Mouse (Mus musculus): ENCODE data around the gene Vmn2r-ps130. TPM values are rescaled to one million over a fixed set of nuclear protein-coding genes. Genes with fewer than 3 reads are reported as not detected.
"Not testable (repeated sequence)": the region's sequence is repeated elsewhere in the genome, so short reads cannot be mapped to it uniquely, and the experiment has no call there.

Vmn2r-ps130 gene
- polyA plus RNA-seq (2015; fragmentation: Nextera tagmentation; extraction: Ambion mirVana), result not detected in 2 replicates

- not testable (repeated sequence) for DNase-seq (ENCODE audit: low spot score); ATAC-seq (ENCODE audit: low FRiP score, low TSS enrichment); H3K9ac ChIP-seq (ENCODE audit: low read length); H3K4me1 ChIP-seq (replicated peaks; ENCODE audit: control insufficient read depth, insufficient read depth); H3K36me3 ChIP-seq (ENCODE audit: control insufficient read depth, insufficient read depth, low read length); H3K4me3 ChIP-seq (ENCODE audit: low read depth, low read length); H3K9me3 ChIP-seq (ENCODE audit: control insufficient read depth, low read length); H3K4me2 ChIP-seq (replicated peaks; ENCODE audit: low read depth); H3K27ac ChIP-seq (replicated peaks); H3K27me3 ChIP-seq (ENCODE audit: control insufficient read depth, insufficient read depth, low read length)
- no CpG with 5 or more reads among the region's 1 CpGs for WGBS
These were observed at the start of gene Vmn2r-ps130 for GRCm38 (mm10) chr17:23060866-23061265. Gene Vmn2r-ps130 (plus strand): TSS chr17:23061166.

Other genes starting within 250 kb of the Vmn2r-ps130 start
- gene Zfp945, start 194.0 kb upstream of the Vmn2r-ps130 start, polyA plus RNA-seq (2015; fragmentation: Nextera tagmentation; extraction: Ambion mirVana), result 9.0 and 9.9 TPM in 2 replicates
- gene Vmn2r113, start 118.2 kb upstream of the Vmn2r-ps130 start, polyA plus RNA-seq (2015; fragmentation: Nextera tagmentation; extraction: Ambion mirVana), result 0.02 TPM in 1 of 2 replicates, not detected in the other
- 4.1 and 5.5 TPM in 2 replicates for gene Zfp40, start 132.1 kb downstream of the Vmn2r-ps130 start, polyA plus RNA-seq (2015; fragmentation: Nextera tagmentation; extraction: Ambion mirVana)

All from stomach, postnatal 0 days (tissue).